Mouse (Mus musculus) kidney, embryonic 16.5 days (tissue): ENCODE measurements around the gene Ccdc146. TPM values are rescaled to one million over a fixed set of nuclear protein-coding genes. Genes with fewer than 3 reads are reported as not detected.

Source experiments
- ATAC-seq: fragments of 200-750 bp; cut with Nextera tagmentation; 2 replicates; pipeline ENCODE4 v1.8.0; 2017; ENCODE audit warnings: moderate TSS enrichment; ENCODE audit not compliant: low FRiP score, low TSS enrichment
- H3K27ac ChIP-seq: fragments of 300-500 bp; sonication (generic); 2 replicates; pipeline ENCODE4 v1.5.1; 2014; ENCODE audit warnings: low read length
- H3K27me3 ChIP-seq: fragments of 300-500 bp; sonication (generic); 2 replicates; pipeline ENCODE4 v1.6.1; 2014; ENCODE audit warnings: low read length, control low read depth, mixed read lengths; ENCODE audit not compliant: insufficient read depth
- H3K36me3 ChIP-seq: fragments of 300-500 bp; sonication (generic); 2 replicates; pipeline ENCODE4 v1.6.1; 2014; ENCODE audit warnings: low read length, control low read depth, mixed read lengths; ENCODE audit not compliant: insufficient read depth
- H3K4me1 ChIP-seq: fragments of 300-500 bp; sonication (generic); 2 replicates; pipeline ENCODE4 v1.6.1; 2014; ENCODE audit warnings: low read length, control low read depth, mixed read lengths; ENCODE audit not compliant: insufficient read depth
- H3K4me2 ChIP-seq: fragments of 300-500 bp; sonication (generic); replicated peaks from 2 replicates; pipeline ENCODE4 v1.6.1; 2014; ENCODE audit warnings: low read depth, low read length
- H3K4me3 ChIP-seq: fragments of 300-500 bp; sonication (generic); 2 replicates; pipeline ENCODE4 v1.5.1; 2014; ENCODE audit warnings: mild to moderate bottlenecking, low read length
- H3K9ac ChIP-seq: fragments of 300-500 bp; sonication (generic); replicated peaks from 2 replicates; pipeline ENCODE4 v1.6.1; 2014; ENCODE audit warnings: low read length
- H3K9me3 ChIP-seq: fragments of 300-500 bp; sonication (generic); 2 replicates; pipeline ENCODE4 v1.6.1; 2016; ENCODE audit warnings: low read length, control low read depth
- WGBS: fragments of 180-500 bp; shearing (Covaris S2); extraction: QIAGEN DNeasy Blood & Tissue Kit; methylation state at CpG from one replicate; pipeline ENCODE4 v1.1.7; 2014; 5-methylcytosine and 5-hydroxymethylcytosine counted together
- polyA plus RNA-seq: library from polyadenylated mRNA; unstranded; fragments of >200 nt; fragmentation: Nextera tagmentation; extraction: Ambion mirVana; gene quantifications from 2 replicates; pipeline ENCODE4 v1.2.1, GENCODE M21; 2015

Ccdc146 gene
- polyA plus RNA-seq, 1 experiment from 2014 or later: 0.27 TPM

DNA sequence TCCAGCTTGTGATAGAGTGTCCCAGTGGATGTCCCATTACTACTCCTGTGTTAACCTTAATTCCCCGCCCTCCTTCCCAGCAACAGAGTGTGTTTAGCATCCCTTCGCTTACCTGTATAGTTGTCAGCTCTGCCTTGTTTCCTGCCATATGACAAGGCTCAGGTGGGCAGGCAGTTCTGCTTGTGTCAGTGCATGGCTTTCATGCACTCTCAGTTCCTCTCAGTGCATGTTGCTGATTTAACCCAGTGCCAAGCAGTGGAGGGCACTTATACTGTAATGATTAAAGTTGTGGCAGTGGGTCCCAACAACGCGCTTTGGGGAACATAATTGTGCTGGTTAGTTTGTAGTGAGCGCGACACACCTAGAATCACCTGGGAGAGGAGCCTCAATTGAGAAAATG lies 2.2 kb upstream of the Ccdc146 start:
- Histone ChIP-seq H3K4me3 (no peak overlapping the region; the same call in 1 of the 2 replicates), H3K27me3 (no peaks in the 10 kb centered on the region), H3K4me1 (peaks cover 13% of the 10 kb centered on the region), H3K27ac (no peak overlapping the region), H3K4me2 (no peak overlapping the region), H3K9me3 (no peaks in the 10 kb centered on the region), H3K9ac (no peak overlapping the region), H3K36me3 (no peaks in the 10 kb centered on the region)
- ATAC-seq: no peak
- WGBS: 95% methylated on average over 6 of the region's 6 CpGs

DNA sequence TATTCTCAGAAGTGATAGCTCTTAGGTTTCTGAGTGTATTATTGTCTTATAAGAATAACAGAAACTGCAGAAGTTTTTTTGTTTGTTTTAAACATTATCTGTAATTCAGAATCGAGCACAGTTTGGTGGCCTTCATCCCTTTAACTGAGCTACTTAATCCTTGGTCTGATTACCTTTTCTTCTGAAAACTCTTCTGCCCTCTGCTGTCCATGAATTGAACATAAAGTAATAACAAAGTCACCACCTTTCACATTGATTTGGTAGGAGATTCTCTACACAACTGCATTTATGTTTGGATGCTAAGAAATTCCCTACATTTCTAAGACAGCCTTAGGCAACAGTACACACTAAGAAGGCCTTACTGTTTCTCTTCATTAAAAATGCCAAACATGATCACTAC lies 3.9 kb downstream of the Ccdc146 start:
- Histone ChIP-seq H3K27ac (no peak overlapping the region), H3K4me1 (peaks cover 2% of the 10 kb centered on the region), H3K4me3 (no peak overlapping the region), H3K9ac (no peak overlapping the region), H3K9me3 (0 out of 2 replicates have a peak, but pooled peaks cover 3% of the 10 kb centered on the region), H3K4me2 (no peak overlapping the region), H3K36me3 (no peaks in the 10 kb centered on the region), H3K27me3 (no peaks in the 10 kb centered on the region)
- no peak for ATAC-seq
- 20% methylated on average over 1 of the region's 1 CpGs for WGBS

DNA sequence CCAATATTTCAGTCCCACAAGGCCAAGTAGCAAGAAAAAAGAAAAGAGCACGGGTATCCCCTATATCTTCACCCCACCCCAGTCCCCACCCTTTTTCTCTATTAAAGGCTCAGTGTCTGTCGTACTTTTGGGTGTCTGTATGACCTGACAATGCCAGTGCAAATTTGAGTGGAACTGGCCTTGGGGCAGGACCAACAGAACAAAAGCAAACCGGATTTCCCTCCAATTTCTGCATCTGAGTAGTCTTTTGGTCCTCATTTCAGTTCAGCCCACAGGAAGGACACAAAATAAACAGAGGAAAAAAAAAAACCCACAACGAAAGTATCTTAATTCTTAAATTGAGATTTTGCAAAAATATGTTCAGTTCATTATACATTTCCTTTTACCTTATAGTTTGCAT lies 5.9 kb downstream of the Ccdc146 start:
- WGBS: 65% methylated on average over 4 of the region's 4 CpGs
- no peaks in the 10 kb centered on the region for H3K36me3 ChIP-seq
- no peaks in the 10 kb centered on the region for H3K4me1 ChIP-seq
- no peak for ATAC-seq
- no peak overlapping the region for H3K27ac ChIP-seq
- H3K9me3 ChIP-seq: 0 out of 2 replicates have a peak, but pooled peaks cover 3% of the 10 kb centered on the region
- H3K4me2 ChIP-seq: no peak overlapping the region
- H3K9ac ChIP-seq: no peak overlapping the region
- no peaks in the 10 kb centered on the region for H3K27me3 ChIP-seq
- no peak overlapping the region for H3K4me3 ChIP-seq

DNA sequence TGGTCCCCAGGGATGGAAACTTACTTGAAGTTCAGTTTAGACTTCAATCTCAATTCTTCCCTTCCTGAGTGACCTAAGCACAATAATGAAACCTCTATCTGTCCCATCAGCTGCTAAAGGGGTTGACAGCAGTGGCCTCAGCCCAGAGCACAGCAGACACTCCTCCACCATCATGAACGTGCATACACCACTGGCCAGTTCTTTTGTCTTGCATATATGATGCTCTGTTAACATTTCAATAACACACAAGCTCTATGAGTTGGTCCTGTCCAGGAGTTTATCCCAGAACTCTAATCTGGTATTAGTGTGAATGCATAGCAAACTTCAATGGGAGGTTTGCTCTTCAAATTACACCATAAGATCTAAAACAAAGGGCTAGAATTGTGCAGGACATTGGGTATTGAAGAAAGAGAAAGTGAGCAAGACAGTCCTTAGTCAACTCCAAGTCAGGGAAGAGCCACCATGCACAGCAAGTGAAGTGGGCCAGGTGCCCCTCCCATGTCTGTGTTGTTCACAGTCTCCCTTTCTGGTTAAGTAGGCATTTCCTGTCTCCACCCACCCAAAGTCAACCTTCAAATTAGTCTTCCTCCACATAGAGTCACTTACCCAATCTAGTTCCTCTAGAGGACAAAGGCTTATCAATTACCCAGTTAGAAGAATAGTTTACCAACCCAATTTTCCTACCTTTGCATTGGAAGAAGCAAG lies 10.2 kb downstream of the Ccdc146 start:
- Histone ChIP-seq H3K9me3 (no peaks in the 10 kb centered on the region), H3K4me2 (no peak overlapping the region), H3K4me1 (no peaks in the 10 kb centered on the region), H3K9ac (no peak overlapping the region), H3K4me3 (no peak overlapping the region), H3K27me3 (no peaks in the 10 kb centered on the region), H3K27ac (no peak overlapping the region), H3K36me3 (no peaks in the 10 kb centered on the region)
- ATAC-seq: no peak
- WGBS: 63% methylated on average over 1 of the region's 1 CpGs

DNA sequence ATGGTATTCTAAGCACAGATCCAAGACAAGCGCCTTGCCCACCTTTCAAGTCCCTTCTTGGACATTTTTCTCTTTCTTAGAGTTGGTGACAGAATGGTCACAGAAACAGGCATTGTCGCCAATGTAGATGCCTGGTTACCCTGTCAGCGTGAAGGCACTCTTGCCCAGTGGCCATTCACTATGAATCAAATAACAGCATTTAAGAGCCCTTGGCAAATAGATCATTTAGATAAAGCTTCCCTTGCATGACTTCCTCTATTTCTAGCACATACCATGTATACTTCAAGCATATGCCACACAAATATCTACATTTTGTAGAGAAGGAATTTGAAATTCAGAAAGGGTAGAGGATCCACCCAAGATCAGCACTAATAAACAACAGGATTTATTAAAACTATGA lies 11.2 kb downstream of the Ccdc146 start:
- no peak overlapping the region for H3K9ac ChIP-seq
- H3K4me2 ChIP-seq: no peak overlapping the region
- H3K27ac ChIP-seq: no peak overlapping the region
- ATAC-seq: no peak
- no peaks in the 10 kb centered on the region for H3K4me1 ChIP-seq
- no peaks in the 10 kb centered on the region for H3K36me3 ChIP-seq
- H3K4me3 ChIP-seq: no peak overlapping the region
- no peaks in the 10 kb centered on the region for H3K9me3 ChIP-seq
- no peaks in the 10 kb centered on the region for H3K27me3 ChIP-seq
- WGBS: 83% methylated on average over 3 of the region's 3 CpGs

DNA sequence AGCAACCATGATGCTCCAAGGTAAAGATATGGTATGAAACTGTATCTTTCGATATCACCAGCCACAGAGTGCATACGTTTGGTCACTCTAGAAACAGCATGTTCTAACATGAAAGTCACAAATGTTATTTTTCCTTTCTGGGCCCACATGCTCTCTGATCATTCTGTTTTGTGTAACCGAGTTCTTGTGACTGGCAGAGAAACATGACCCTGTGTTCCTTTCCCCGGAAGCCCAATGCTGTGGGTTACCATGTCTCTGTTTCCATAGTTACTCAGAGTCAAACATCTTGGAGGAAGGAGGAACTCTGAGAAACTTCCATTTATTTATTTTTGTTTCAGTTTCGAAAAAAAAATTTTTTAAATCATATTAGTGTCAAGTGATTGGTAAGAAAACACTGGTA lies 12.4 kb downstream of the Ccdc146 start:
- no peak for ATAC-seq
- no peak overlapping the region for H3K4me2 ChIP-seq
- no peaks in the 10 kb centered on the region for H3K27me3 ChIP-seq
- H3K9me3 ChIP-seq: no peaks in the 10 kb centered on the region
- H3K9ac ChIP-seq: no peak overlapping the region
- no peak overlapping the region for H3K4me3 ChIP-seq
- WGBS: 65% methylated on average over 5 of the region's 5 CpGs
- no peaks in the 10 kb centered on the region for H3K4me1 ChIP-seq
- H3K27ac ChIP-seq: no peak overlapping the region
- H3K36me3 ChIP-seq: no peaks in the 10 kb centered on the region

DNA sequence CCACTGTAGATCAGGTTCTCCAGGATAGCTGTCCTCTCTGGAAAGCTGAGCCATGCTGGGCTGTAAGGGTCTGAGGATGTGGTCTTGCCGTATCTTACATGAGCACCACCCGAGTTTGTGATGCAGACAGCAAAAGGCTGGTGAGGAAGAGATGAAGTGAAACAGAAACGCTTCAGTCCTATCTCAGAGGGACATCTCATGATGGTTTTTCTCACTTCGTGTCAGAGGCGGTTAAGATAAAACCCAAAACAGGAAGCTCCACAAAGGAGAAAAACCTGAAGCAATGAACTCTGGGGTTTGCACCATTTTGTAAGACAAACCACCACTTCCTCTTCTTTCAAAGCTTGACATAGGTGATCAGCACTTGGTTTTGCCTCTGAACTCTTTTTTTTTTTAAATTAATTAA lies 13.2 kb downstream of the Ccdc146 start:
- Histone ChIP-seq H3K27me3 (no peaks in the 10 kb centered on the region), H3K9me3 (no peaks in the 10 kb centered on the region), H3K9ac (no peak overlapping the region), H3K4me2 (no peak overlapping the region), H3K36me3 (no peaks in the 10 kb centered on the region), H3K27ac (no peak overlapping the region), H3K4me1 (no peaks in the 10 kb centered on the region), H3K4me3 (no peak overlapping the region)
- ATAC-seq: no peak
- WGBS: 81% methylated on average over 5 of the region's 5 CpGs

DNA sequence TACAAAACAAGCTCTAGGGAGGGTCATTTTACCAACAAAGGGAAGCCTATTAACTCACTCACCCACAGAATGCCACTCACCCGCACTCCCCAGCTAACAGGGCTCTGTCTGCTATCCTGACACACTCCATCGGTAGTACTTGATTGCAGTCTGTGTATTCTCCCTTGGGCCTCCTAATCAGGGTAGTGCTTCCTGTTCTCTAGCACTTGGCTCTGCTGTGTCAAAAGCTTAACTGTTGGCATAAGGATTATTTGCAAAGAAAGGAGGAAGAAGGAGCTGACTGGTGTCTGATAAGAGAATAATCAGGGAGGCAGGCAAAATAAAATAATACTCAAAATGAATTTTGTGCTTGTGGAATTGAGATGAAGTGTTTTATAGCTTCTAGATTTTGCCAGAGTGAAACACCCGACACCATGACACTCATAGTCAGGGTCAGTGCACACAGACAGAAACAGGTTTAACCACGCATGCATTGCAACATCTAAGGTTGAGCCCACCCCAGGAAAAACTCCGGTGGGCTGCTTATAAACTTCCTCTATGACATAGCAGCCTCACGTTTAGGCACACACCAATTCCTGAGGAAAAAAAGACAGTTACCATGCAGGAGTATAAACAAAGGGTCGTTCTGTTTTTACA lies 29.2 kb downstream of the Ccdc146 start:
- H3K4me2 ChIP-seq: no peak overlapping the region
- no peaks in the 10 kb centered on the region for H3K27me3 ChIP-seq
- 21% methylated on average over 7 of the region's 7 CpGs for WGBS
- H3K36me3 ChIP-seq: no peaks in the 10 kb centered on the region
- no peak overlapping the region for H3K4me3 ChIP-seq
- peaks cover 9% of the 10 kb centered on the region for H3K4me1 ChIP-seq
- H3K27ac ChIP-seq: no peak overlapping the region
- peak; percentile 75; the same call in 1 of the 2 replicates for ATAC-seq
- no peaks in the 10 kb centered on the region for H3K9me3 ChIP-seq
- no peak overlapping the region for H3K9ac ChIP-seq

DNA sequence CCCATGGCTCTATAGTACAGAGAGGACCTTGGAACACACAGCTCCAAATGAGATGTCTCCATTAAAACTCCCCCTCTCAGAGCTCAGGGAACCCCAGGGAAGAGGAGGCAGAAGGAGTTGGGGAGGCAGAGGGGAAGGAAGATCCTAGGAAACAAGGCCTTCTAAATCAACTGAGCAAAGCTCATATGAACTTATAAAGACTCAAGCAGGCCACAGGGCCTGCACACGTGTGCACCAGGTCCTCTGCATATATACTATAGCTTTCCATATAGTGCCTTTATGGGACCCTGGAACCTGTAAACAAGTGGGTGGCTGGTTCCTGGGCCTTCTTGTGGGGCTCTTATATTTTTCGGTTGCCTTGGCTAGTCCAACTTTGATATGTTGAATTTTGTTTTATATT lies 29.9 kb downstream of the Ccdc146 start:
- H3K27ac ChIP-seq: no peak overlapping the region
- WGBS: 79% methylated on average over 2 of the region's 2 CpGs

DNA sequence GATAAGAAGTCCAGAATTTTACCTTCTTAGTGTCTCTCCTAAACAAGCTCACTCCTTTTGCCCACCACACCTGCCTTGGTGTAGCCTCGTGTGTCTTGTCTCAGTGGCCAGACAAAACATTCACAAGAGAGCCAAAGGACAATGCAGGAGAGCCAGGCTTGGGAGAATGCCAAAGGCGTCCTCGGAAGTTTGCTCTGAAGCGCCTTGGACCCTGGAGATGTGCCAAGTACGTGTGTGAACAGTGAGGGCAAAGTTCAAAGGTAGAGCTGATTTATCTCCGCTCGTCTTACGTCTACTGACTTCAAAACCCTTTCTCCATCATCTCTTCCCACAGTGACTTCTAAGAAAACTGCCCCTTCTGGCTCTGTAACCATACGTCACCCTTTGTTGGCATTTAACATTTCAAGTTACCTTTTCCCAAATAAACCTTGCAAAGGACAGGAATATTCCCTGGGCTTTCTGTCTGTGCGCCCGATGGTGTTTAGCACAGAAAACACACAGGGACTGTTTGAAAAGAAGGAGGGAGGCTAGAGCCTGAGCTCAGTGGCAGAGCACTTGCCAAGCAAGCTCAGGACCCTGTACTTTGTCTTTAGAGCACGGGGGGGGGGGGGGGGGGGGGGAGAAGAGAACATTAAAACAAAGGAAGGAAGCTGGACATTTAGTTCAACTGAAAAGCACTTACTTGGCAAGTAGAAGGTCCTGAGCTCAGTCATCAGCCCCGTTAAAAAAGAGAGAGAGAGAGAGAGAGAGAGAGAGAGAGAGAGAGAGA lies 32.7 kb downstream of the Ccdc146 start:
- no peaks in the 10 kb centered on the region for H3K27me3 ChIP-seq
- WGBS: 25% methylated on average over 12 of the region's 13 CpGs
- no peaks in the 10 kb centered on the region for H3K36me3 ChIP-seq
- peak; percentile 71; the same call in 1 of the 2 replicates for ATAC-seq
- H3K27ac ChIP-seq: no peak overlapping the region
- H3K9ac ChIP-seq: no peak overlapping the region
- peaks cover 9% of the 10 kb centered on the region for H3K4me1 ChIP-seq
- H3K4me2 ChIP-seq: no peak overlapping the region
- no peaks in the 10 kb centered on the region for H3K9me3 ChIP-seq
- no peak overlapping the region for H3K4me3 ChIP-seq

More for the DNA sequence above, 29.9 kb downstream of the Ccdc146 start:
- no peaks in the 10 kb centered on the region for H3K9me3 ChIP-seq
- no peak overlapping the region for H3K9ac ChIP-seq
- H3K36me3 ChIP-seq: no peaks in the 10 kb centered on the region
- peaks cover 9% of the 10 kb centered on the region for H3K4me1 ChIP-seq
- no peak overlapping the region for H3K4me2 ChIP-seq
- no peak for ATAC-seq
- H3K27me3 ChIP-seq: no peaks in the 10 kb centered on the region
- no peak overlapping the region for H3K4me3 ChIP-seq
